Mouse (Mus musculus): ENCODE measurements around the gene Bpifa1. TPM values are rescaled to one million over a fixed set of nuclear protein-coding genes. Genes with fewer than 3 reads are reported as not detected.

Gene Bpifa1
- total RNA-seq, 2 experiments from 2014 or later: not detected

GRCm38 (mm10) chr2:154197036-154197435 is 54.4 kb downstream of the Bpifa1 start:
- DNase-seq (ENCODE audit: low spot score in 2 of 2): no peak

Other genes with a start within 250 kb of the Bpifa1 start
- not detected for gene Bpifb6, start 242.5 kb upstream of the Bpifa1 start, total RNA-seq (2021)
- not detected for gene Bpifb3, start 224.7 kb upstream of the Bpifa1 start, total RNA-seq (2021)
- gene Bpifb4, start 204.7 kb upstream of the Bpifa1 start, total RNA-seq (2021): not detected
- not detected for gene Bpifa6, start 167.9 kb upstream of the Bpifa1 start, total RNA-seq (2021)
- gene Bpifa2, start 134.6 kb upstream of the Bpifa1 start, total RNA-seq (2021): not detected
- gene Bpifa3, start 12.5 kb upstream of the Bpifa1 start, total RNA-seq (2021): not detected
- gene Bpifa5, start 19.7 kb downstream of the Bpifa1 start, total RNA-seq (2021): not detected
- not detected for gene Bpifb1, start 47.9 kb downstream of the Bpifa1 start, total RNA-seq (2021)
- gene Bpifb5, start 80.9 kb downstream of the Bpifa1 start, total RNA-seq (2021): under 1 TPM; 0.17 to 0.21 TPM
- gene Bpifb9a, start 115.0 kb downstream of the Bpifa1 start, total RNA-seq (2021): not detected
- gene Bpifb9b, start 164.3 kb downstream of the Bpifa1 start, total RNA-seq (2021): not detected
- 10 to 100 TPM; 11.6 to 12.1 TPM for gene Cdk5rap1, start 230.1 kb downstream of the Bpifa1 start, total RNA-seq (2021)